Mouse (Mus musculus) adrenal gland, adult 18-20 months (tissue): Measurements from ENCODE around the gene Apoa2. TPM values are rescaled to one million over a fixed set of nuclear protein-coding genes. Genes with fewer than 3 reads are reported as not detected.
A peak's percentile ranks its signal among the peaks of the same experiment; 100 is the strongest.
"Not testable (repeated sequence)": the region's sequence is repeated elsewhere in the genome, so short reads cannot be mapped to it uniquely, and the experiment has no call there.

ENCODE experiments used
- DNase-seq, 2 experiments: peaks; one replicate each; pipeline ENCODE4 v3.0.0; 2021 to 2022; ENCODE audit warnings: low spot score in 2 of 2
- total RNA-seq, 2 experiments: library from RNA; stranded (reverse); gene quantifications; 1 replicate in 1 of 2; 2 replicates in 1 of 2; pipeline ENCODE4 v1.2.3; 2021

Gene Apoa2
- total RNA-seq, 2 experiments from 2014 or later = 4.2 to 4.6 TPM

- no peak for DNase-seq
Measured at GRCm38 (mm10) chr1:171234126-171234525, 9.3 kb downstream of the Apoa2 start, which contains the start of gene Fcer1g. Gene Fcer1g (minus strand): TSS chr1:171234365.

- DNase-seq = no peak
Measured at GRCm38 (mm10) chr1:171234538-171234937, 9.7 kb downstream of the Apoa2 start.

GRCm38 (mm10) chr1:171235791-171236190 is 10.9 kb downstream of the Apoa2 start:
- DNase-seq = no peak

- DNase-seq = no peak
Measured at GRCm38 (mm10) chr1:171237438-171237837, 12.6 kb downstream of the Apoa2 start.

GRCm38 (mm10) chr1:171238463-171238862 is 13.6 kb downstream of the Apoa2 start:
- DNase-seq = peak; percentile 70 to 71

- peak; percentile 53 to 57 for DNase-seq
Measured at GRCm38 (mm10) chr1:171239992-171240744, 15.3 kb downstream of the Apoa2 start.

GRCm38 (mm10) chr1:171240911-171241310 is 16.1 kb downstream of the Apoa2 start:
- DNase-seq = no peak

- not testable (repeated sequence) for DNase-seq
Measured at GRCm38 (mm10) chr1:171241952-171242351, 17.1 kb downstream of the Apoa2 start.

- no peak for DNase-seq
Measured at GRCm38 (mm10) chr1:171245353-171245752, 20.5 kb downstream of the Apoa2 start.

GRCm38 (mm10) chr1:171246709-171247452 is 22.0 kb downstream of the Apoa2 start:
- peak; percentile 97 for DNase-seq

GRCm38 (mm10) chr1:171247453-171247841 is 22.6 kb downstream of the Apoa2 start:
- DNase-seq = peak in 1 of 2 experiments; percentile 52

- no peak for DNase-seq
Measured at GRCm38 (mm10) chr1:171247916-171248315, 23.1 kb downstream of the Apoa2 start.

GRCm38 (mm10) chr1:171248386-171249226 is 23.8 kb downstream of the Apoa2 start:
- DNase-seq = no peak

- DNase-seq = no peak
Measured at GRCm38 (mm10) chr1:171249913-171250600, 25.2 kb downstream of the Apoa2 start, which contains the start of gene Adamts4. Gene Adamts4 (plus strand): TSS chr1:171250421.

- DNase-seq = no peak
Measured at GRCm38 (mm10) chr1:171250680-171251593, 26.1 kb downstream of the Apoa2 start, which contains the start of gene Ndufs2. Gene Ndufs2 (minus strand): TSS chr1:171251388.

- DNase-seq = no peak
Measured at GRCm38 (mm10) chr1:171251594-171252324, 26.9 kb downstream of the Apoa2 start.

- no peak for DNase-seq
Measured at GRCm38 (mm10) chr1:171252415-171252814, 27.6 kb downstream of the Apoa2 start.

GRCm38 (mm10) chr1:171256095-171256818 is 31.4 kb downstream of the Apoa2 start:
- no peak for DNase-seq
